ENCODE assay signal across 14 mouse cellular contexts in genomic region chrX:36506863-36507262, GRCm38 (mm10). TPM values are rescaled to one million over a fixed set of nuclear protein-coding genes. Genes with fewer than 3 reads are reported as not detected.
DNase-seq lines count a peak whose midpoint lies in the region; ATAC-seq and TF ChIP-seq lines count a peak whose summit lies in the region.
"Had no signal": no experiment of that assay in that cellular context is flagged by ENCODE, and none has a peak within 500 bp of the region (broad histone marks: within the 10 kb centered on the region; RNA-seq: fewer than 3 reads in every experiment).

No protein-coding gene starts in this region.

- no peak overlapping the region for H3K4me3 ChIP-seq in heart, postnatal 0 days (ENCODE audit: low read depth, low read length)
- no peak overlapping the region for H3K4me3 ChIP-seq in midbrain, postnatal 0 days (ENCODE audit: low read depth, low read length)
- no peak overlapping the region for H3K4me3 ChIP-seq in midbrain, embryonic 15.5 days
- H3K4me3 ChIP-seq: limb, embryonic 13.5 days had no signal

- no peaks in the 10 kb centered on the region for H3K27me3 ChIP-seq in heart, postnatal 0 days (ENCODE audit: control insufficient read depth, insufficient read depth, low read length)
- no peaks in the 10 kb centered on the region for H3K27me3 ChIP-seq in midbrain, postnatal 0 days (ENCODE audit: insufficient read depth, low read length)
- no peaks in the 10 kb centered on the region for H3K27me3 ChIP-seq in midbrain, embryonic 15.5 days (replicated peaks)
- H3K27me3 ChIP-seq in splenic B cell, adult 2 months (ENCODE audit: control insufficient read depth, insufficient read depth, low read length, poor library complexity, severe bottlenecking): no peaks in the 10 kb centered on the region
- H3K27me3 ChIP-seq: limb, embryonic 13.5 days had no signal

- 47% methylated on average over 6 of the region's 6 CpGs for WGBS in heart, postnatal 0 days
- 50% methylated on average over 6 of the region's 6 CpGs for WGBS in midbrain, postnatal 0 days
- WGBS in midbrain, embryonic 15.5 days: 56% methylated on average over 6 of the region's 6 CpGs

- no peaks in the 10 kb centered on the region for H3K9me3 ChIP-seq in heart, postnatal 0 days (replicated peaks; ENCODE audit: control insufficient read depth, low read length)
- H3K9me3 ChIP-seq in midbrain, postnatal 0 days (ENCODE audit: low read length): no peaks in the 10 kb centered on the region
- H3K9me3 ChIP-seq in midbrain, embryonic 15.5 days: no peaks in the 10 kb centered on the region
- H3K9me3 ChIP-seq: limb, embryonic 13.5 days had no signal

- intact Hi-C loops in heart, postnatal 14 days (cut with DNase I): no loop called here

- no peaks in the 10 kb centered on the region for H3K4me1 ChIP-seq in heart, postnatal 0 days (ENCODE audit: control insufficient read depth, insufficient read depth)
- H3K4me1 ChIP-seq in midbrain, postnatal 0 days (ENCODE audit: insufficient read depth, low read length): no peaks in the 10 kb centered on the region
- no peaks in the 10 kb centered on the region for H3K4me1 ChIP-seq in midbrain, embryonic 15.5 days
- H3K4me1 ChIP-seq: limb, embryonic 13.5 days had no signal

- H3K36me3 ChIP-seq in heart, postnatal 0 days (replicated peaks; ENCODE audit: control insufficient read depth, insufficient read depth, low read length): no peaks in the 10 kb centered on the region
- H3K36me3 ChIP-seq in midbrain, postnatal 0 days (ENCODE audit: insufficient read depth, low read length): no peaks in the 10 kb centered on the region
- H3K36me3 ChIP-seq in midbrain, embryonic 15.5 days (replicated peaks): no peaks in the 10 kb centered on the region
- no peaks in the 10 kb centered on the region for H3K36me3 ChIP-seq in splenic B cell, adult 2 months (ENCODE audit: control insufficient read depth, insufficient read depth, low read length, poor library complexity, severe bottlenecking)
- H3K36me3 ChIP-seq: limb, embryonic 13.5 days had no signal

- ATAC-seq in heart, postnatal 0 days (ENCODE audit: insufficient read depth, low read depth): no peak
- no peak for ATAC-seq in midbrain, postnatal 0 days (ENCODE audit: low FRiP score)
- no peak for ATAC-seq in midbrain, embryonic 15.5 days (replicated peaks)

- TF ChIP-seq EP300 in heart, postnatal 0 days (IDR thresholded peaks at IDR 0.05; ENCODE audit: low read depth): no peak

- H3K4me2 ChIP-seq in heart, postnatal 0 days (ENCODE audit: low read depth, low read length): no peak overlapping the region
- H3K4me2 ChIP-seq in midbrain, postnatal 0 days (ENCODE audit: low read depth, low read length, poor library complexity, severe bottlenecking): no peak overlapping the region
- H3K4me2 ChIP-seq in midbrain, embryonic 15.5 days: no peak overlapping the region
- H3K4me2 ChIP-seq: limb, embryonic 13.5 days had no signal

- TF ChIP-seq CTCF in heart, postnatal 0 days (IDR thresholded peaks at IDR 0.05; ENCODE audit: low read depth): peak; percentile 50
- TF ChIP-seq CTCF in midbrain, postnatal 0 days (IDR thresholded peaks at IDR 0.05): peak; percentile 75

- H3K9ac ChIP-seq in heart, postnatal 0 days (replicated peaks; ENCODE audit: low read depth, low read length): no peak overlapping the region
- H3K9ac ChIP-seq in midbrain, postnatal 0 days (replicated peaks; ENCODE audit: low read length, poor library complexity, severe bottlenecking): no peak overlapping the region
- no peak overlapping the region for H3K9ac ChIP-seq in midbrain, embryonic 15.5 days
- H3K9ac ChIP-seq: limb, embryonic 13.5 days had no signal

- DNase-seq in heart, postnatal 0 days (ENCODE audit: low spot score): peak; percentile 36
- no peak for DNase-seq in heart, postnatal 14 days
- peak; percentile 45 for DNase-seq in midbrain, postnatal 0 days (ENCODE audit: low spot score)
- peak; percentile 19 for DNase-seq in embryo, embryonic 10 days (ENCODE audit: low spot score)
- peak; percentile 5 for DNase-seq in splenic B cell, adult 2 months (ENCODE audit: low read depth, low spot score)
- no peak for DNase-seq in cerebellum, adult 9-11 months
- no peak for DNase-seq in urinary bladder, postnatal 14 days (ENCODE audit: low spot score)
- DNase-seq: cerebellum, adult 18-20 months; kidney, postnatal 25 days; right cerebral cortex, postnatal 14 days; thymus, postnatal 4 days had no signal

- H3K27ac ChIP-seq in heart, postnatal 0 days (ENCODE audit: low read depth): no peak overlapping the region
- no peak overlapping the region for H3K27ac ChIP-seq in midbrain, postnatal 0 days (ENCODE audit: low read depth, low read length)
- H3K27ac ChIP-seq in midbrain, embryonic 15.5 days: no peak overlapping the region
- H3K27ac ChIP-seq: limb, embryonic 13.5 days had no signal

RNA-seq across cellular contexts. Expression of gene Gm14569, which starts 15.2 kb away (rescaled TPM):
- not detected in 2 replicates for total RNA-seq in heart, postnatal 0 days (2014; rRNA removed; ENCODE audit: low replicate concordance)
- not detected in 2 replicates for polyA plus RNA-seq in heart, postnatal 0 days (2015; fragmentation: Nextera tagmentation; extraction: Ambion mirVana)
- not detected for total RNA-seq in heart, postnatal 14 days (2021)
- not detected in 2 replicates for total RNA-seq in midbrain, postnatal 0 days (2014; rRNA removed)
- not detected in 2 replicates for polyA plus RNA-seq in midbrain, postnatal 0 days (2015; fragmentation: Nextera tagmentation; extraction: Ambion mirVana)
- not detected in 2 replicates for polyA plus RNA-seq in midbrain, embryonic 15.5 days (2015; fragmentation: Nextera tagmentation; extraction: Ambion mirVana)
- polyA plus RNA-seq: heart, embryonic 16.5 days; limb, embryonic 13.5 days had no signal

Comparison
In these comparisons a context has a peak if more than half of its experiments do, and no peak if none do; other contexts are left out.
1. DNase-seq: peak in heart, postnatal 0 days (single experiment), midbrain, postnatal 0 days (single experiment), embryo, embryonic 10 days (single experiment) and splenic B cell, adult 2 months (single experiment); none in heart, postnatal 14 days (0 of 2), cerebellum, adult 9-11 months (single experiment) and urinary bladder, postnatal 14 days (single experiment).